Mouse (Mus musculus): ENCODE measurements around the gene Aldh6a1. TPM values are rescaled to one million over a fixed set of nuclear protein-coding genes. Genes with fewer than 3 reads are reported as not detected.

Gene Aldh6a1
- polyA plus RNA-seq, 1 experiment = 0.47 TPM

GRCm38 (mm10) chr12:84400653-84401052 is 50.2 kb downstream of the Aldh6a1 start:
- Histone ChIP-seq H3K27me3 (ENCODE audit: control insufficient read depth, insufficient read depth, insufficient read length) (no peaks in the 10 kb centered on the region), H3K79me2 (ENCODE audit: control insufficient read depth, insufficient read depth) (no peaks in the 10 kb centered on the region), H3K4me3 (ENCODE audit: insufficient read depth, poor library complexity, severe bottlenecking) (no peak overlapping the region), H3K36me3 (ENCODE audit: control insufficient read depth, insufficient read depth) (no peaks in the 10 kb centered on the region), H3K79me3 (ENCODE audit: low read depth) (no peaks in the 10 kb centered on the region), H3ac (ENCODE audit: control insufficient read depth, insufficient read length, low read depth) (no peak overlapping the region)
- TF ChIP-seq MYOD1 (IDR thresholded peaks at IDR 0.05; ENCODE audit: control insufficient read depth, insufficient read length, low read depth) (no peak), CTCF (IDR thresholded peaks at IDR 0.05; ENCODE audit: control insufficient read depth, insufficient read depth, insufficient read length) (no peak)

GRCm38 (mm10) chr12:84400068-84400467 is 50.7 kb downstream of the Aldh6a1 start:
- H3K79me2 ChIP-seq (ENCODE audit: control insufficient read depth, insufficient read depth) = no peaks in the 10 kb centered on the region
- H3K79me3 ChIP-seq (ENCODE audit: low read depth) = no peaks in the 10 kb centered on the region
- TF ChIP-seq MYOG (IDR thresholded peaks at IDR 0.05; ENCODE audit: control insufficient read depth, extremely low read depth, insufficient read length) (no peak), CTCF (IDR thresholded peaks at IDR 0.05; ENCODE audit: control insufficient read depth, insufficient read depth, insufficient read length) (no peak), CEBPB (IDR thresholded peaks at IDR 0.05; ENCODE audit: low read depth) (no peak), USF1 (IDR thresholded peaks at IDR 0.05; ENCODE audit: low read depth) (no peak), MYOD1 (IDR thresholded peaks at IDR 0.05; ENCODE audit: control insufficient read depth, insufficient read length, low read depth) (no peak), FOSL1 (IDR thresholded peaks at IDR 0.05; ENCODE audit: insufficient read depth, low read length, poor library complexity, severe bottlenecking) (no peak), MAX (IDR thresholded peaks at IDR 0.05) (no peak)
- no peaks in the 10 kb centered on the region for H3K36me3 ChIP-seq (ENCODE audit: control insufficient read depth, insufficient read depth)
- H3K27me3 ChIP-seq (ENCODE audit: control insufficient read depth, insufficient read depth, insufficient read length) = no peaks in the 10 kb centered on the region
- H3ac ChIP-seq (ENCODE audit: control insufficient read depth, insufficient read length, low read depth) = no peak overlapping the region
- H3K4me3 ChIP-seq (ENCODE audit: insufficient read depth, poor library complexity, severe bottlenecking) = no peak overlapping the region

- Histone ChIP-seq H3K4me3 (ENCODE audit: insufficient read depth, poor library complexity, severe bottlenecking) (no peak overlapping the region), H3K27me3 (ENCODE audit: control insufficient read depth, insufficient read depth, insufficient read length) (no peaks in the 10 kb centered on the region)
Measured at GRCm38 (mm10) chr12:84399663-84400062, 51.1 kb downstream of the Aldh6a1 start.

GRCm38 (mm10) chr12:84399135-84399534 is 51.7 kb downstream of the Aldh6a1 start:
- H3K79me3 ChIP-seq (ENCODE audit: low read depth) = no peaks in the 10 kb centered on the region
- no peaks in the 10 kb centered on the region for H3K27me3 ChIP-seq (ENCODE audit: control insufficient read depth, insufficient read depth, insufficient read length)
- TF ChIP-seq MYOD1 (IDR thresholded peaks at IDR 0.05; ENCODE audit: control insufficient read depth, insufficient read length, low read depth) = no peak
- TF ChIP-seq MYOG (IDR thresholded peaks at IDR 0.05; ENCODE audit: control insufficient read depth, extremely low read depth, insufficient read length) = no peak
- no peak for TF ChIP-seq MAX (IDR thresholded peaks at IDR 0.05)
- no peak for TF ChIP-seq CTCF (IDR thresholded peaks at IDR 0.05; ENCODE audit: control insufficient read depth, insufficient read depth, insufficient read length)
- H3K36me3 ChIP-seq (ENCODE audit: control insufficient read depth, insufficient read depth) = no peaks in the 10 kb centered on the region
- no peaks in the 10 kb centered on the region for H3K79me2 ChIP-seq (ENCODE audit: control insufficient read depth, insufficient read depth)
- no peak overlapping the region for H3K4me3 ChIP-seq (ENCODE audit: insufficient read depth, poor library complexity, severe bottlenecking)
- H3ac ChIP-seq (ENCODE audit: control insufficient read depth, insufficient read length, low read depth) = no peak overlapping the region

More at GRCm38 (mm10) chr12:84399663-84400062, 51.1 kb downstream of the Aldh6a1 start:
- H3K79me3 ChIP-seq (ENCODE audit: low read depth) = no peaks in the 10 kb centered on the region
- TF ChIP-seq MAX (IDR thresholded peaks at IDR 0.05) (no peak), USF1 (IDR thresholded peaks at IDR 0.05; ENCODE audit: low read depth) (no peak), CEBPB (IDR thresholded peaks at IDR 0.05; ENCODE audit: low read depth) (no peak), FOSL1 (IDR thresholded peaks at IDR 0.05; ENCODE audit: insufficient read depth, low read length, poor library complexity, severe bottlenecking) (no peak), MYOG (IDR thresholded peaks at IDR 0.05; ENCODE audit: control insufficient read depth, extremely low read depth, insufficient read length) (no peak), MYOD1 (IDR thresholded peaks at IDR 0.05; ENCODE audit: control insufficient read depth, insufficient read length, low read depth) (no peak), CTCF (IDR thresholded peaks at IDR 0.05; ENCODE audit: control insufficient read depth, insufficient read depth, insufficient read length) (no peak)
- no peak overlapping the region for H3ac ChIP-seq (ENCODE audit: control insufficient read depth, insufficient read length, low read depth)
- H3K36me3 ChIP-seq (ENCODE audit: control insufficient read depth, insufficient read depth) = no peaks in the 10 kb centered on the region
- no peaks in the 10 kb centered on the region for H3K79me2 ChIP-seq (ENCODE audit: control insufficient read depth, insufficient read depth)

- TF ChIP-seq MYOD1 (IDR thresholded peaks at IDR 0.05; ENCODE audit: control insufficient read depth, insufficient read length, low read depth) = no peak
- Histone ChIP-seq H3K79me3 (ENCODE audit: low read depth) (no peaks in the 10 kb centered on the region), H3K36me3 (ENCODE audit: control insufficient read depth, insufficient read depth) (no peaks in the 10 kb centered on the region)
Measured at GRCm38 (mm10) chr12:84398629-84399028, 52.2 kb downstream of the Aldh6a1 start.

GRCm38 (mm10) chr12:84397685-84398084 is 53.1 kb downstream of the Aldh6a1 start:
- no peak overlapping the region for H3K4me3 ChIP-seq (ENCODE audit: insufficient read depth, poor library complexity, severe bottlenecking)
- no peaks in the 10 kb centered on the region for H3K27me3 ChIP-seq (ENCODE audit: control insufficient read depth, insufficient read depth, insufficient read length)
- no peaks in the 10 kb centered on the region for H3K79me3 ChIP-seq (ENCODE audit: low read depth)
- no peak overlapping the region for H3ac ChIP-seq (ENCODE audit: control insufficient read depth, insufficient read length, low read depth)
- no peaks in the 10 kb centered on the region for H3K79me2 ChIP-seq (ENCODE audit: control insufficient read depth, insufficient read depth)
- no peak for TF ChIP-seq MYOD1 (IDR thresholded peaks at IDR 0.05; ENCODE audit: control insufficient read depth, insufficient read length, low read depth)
- no peak for TF ChIP-seq CTCF (IDR thresholded peaks at IDR 0.05; ENCODE audit: control insufficient read depth, insufficient read depth, insufficient read length)
- no peak for TF ChIP-seq USF1 (IDR thresholded peaks at IDR 0.05; ENCODE audit: low read depth)
- no peak for TF ChIP-seq MYOG (IDR thresholded peaks at IDR 0.05; ENCODE audit: control insufficient read depth, extremely low read depth, insufficient read length)
- TF ChIP-seq MAX (IDR thresholded peaks at IDR 0.05) = no peak
- no peak for TF ChIP-seq FOSL1 (IDR thresholded peaks at IDR 0.05; ENCODE audit: insufficient read depth, low read length, poor library complexity, severe bottlenecking)
- TF ChIP-seq CEBPB (IDR thresholded peaks at IDR 0.05; ENCODE audit: low read depth) = no peak
- no peaks in the 10 kb centered on the region for H3K36me3 ChIP-seq (ENCODE audit: control insufficient read depth, insufficient read depth)

More at GRCm38 (mm10) chr12:84398629-84399028, 52.2 kb downstream of the Aldh6a1 start:
- no peak overlapping the region for H3K4me3 ChIP-seq (ENCODE audit: insufficient read depth, poor library complexity, severe bottlenecking)
- no peaks in the 10 kb centered on the region for H3K79me2 ChIP-seq (ENCODE audit: control insufficient read depth, insufficient read depth)
- no peaks in the 10 kb centered on the region for H3K27me3 ChIP-seq (ENCODE audit: control insufficient read depth, insufficient read depth, insufficient read length)
- no peak overlapping the region for H3ac ChIP-seq (ENCODE audit: control insufficient read depth, insufficient read length, low read depth)

All from C2C12 (cell line).